Mouse (Mus musculus) G1E (cell line): ENCODE measurements around the gene Zc3h13. TPM values are rescaled to one million over a fixed set of nuclear protein-coding genes. Genes with fewer than 3 reads are reported as not detected.
A peak's percentile ranks its signal among the peaks of the same experiment; 100 is the strongest.

Experiments
- ATAC-seq: 2 replicates; pipeline ENCODE4 v1.8.0; 2016; ENCODE audit warnings: mild to moderate bottlenecking; ENCODE audit not compliant: insufficient number of reproducible peaks, poor library complexity, low FRiP score, severe bottlenecking; ENCODE audit errors: extremely low read depth
- DNase-seq: peaks from one replicate; pipeline ENCODE4 v3.0.0; 2012; ENCODE audit warnings: low spot score
- H3K27me3 ChIP-seq: 2 replicates; pipeline ENCODE4 v1.6.1; 2012; ENCODE audit warnings: mild to moderate bottlenecking, low read length, inconsistent platforms; ENCODE audit not compliant: insufficient read depth
- H3K36me3 ChIP-seq: replicated peaks from 2 replicates; pipeline ENCODE3; 2012; ENCODE audit warnings: mild to moderate bottlenecking, inconsistent platforms
- H3K4me1 ChIP-seq: 2 replicates; pipeline ENCODE4 v1.6.1; 2012; ENCODE audit warnings: low read depth, low read length, inconsistent platforms, mixed read lengths; ENCODE audit not compliant: insufficient read depth
- H3K4me3 ChIP-seq: 2 replicates; pipeline ENCODE4 v1.5.1; 2012; ENCODE audit warnings: low read depth, mild to moderate bottlenecking, inconsistent platforms, low read length, moderate library complexity, mixed read lengths
- H3K9me3 ChIP-seq: replicated peaks from 2 replicates; pipeline ENCODE4 v1.6.1; 2012; ENCODE audit warnings: inconsistent platforms
- CTCF ChIP-seq: IDR thresholded peaks from 2 replicates; pipeline ENCODE4 v1.5.1; 2012; ENCODE audit warnings: low read depth, low read length, inconsistent platforms, mixed read lengths
- GATA1 ChIP-seq: IDR thresholded peaks from 2 replicates; pipeline ENCODE4 v1.6.1; 2012; ENCODE audit warnings: borderline replicate concordance, low read length, inconsistent platforms, mixed read lengths
- GATA2 ChIP-seq: IDR thresholded peaks from 2 replicates; pipeline ENCODE4 v1.6.1; 2012; ENCODE audit warnings: low read depth, low read length, inconsistent platforms, borderline replicate concordance
- POLR2AphosphoS5 ChIP-seq: IDR thresholded peaks from 2 replicates; pipeline ENCODE4 v1.6.1; 2012; ENCODE audit warnings: low read depth, low read length, inconsistent platforms; ENCODE audit not compliant: insufficient replicate concordance
- TAL1 ChIP-seq: conservative IDR thresholded peaks from 2 replicates; pipeline ENCODE4 v1.6.1; 2012; ENCODE audit warnings: low read depth, low read length, inconsistent platforms, mixed read lengths
- polyA plus RNA-seq: library from polyadenylated mRNA; stranded (reverse); fragments of >175 nt; gene quantifications from 2 replicates; pipeline ENCODE4 v1.2.3, GENCODE M21; 2012
- total RNA-seq, 2 experiments: library from RNA; stranded (forward) in 1 of 2; stranded (reverse) in 1 of 2; fragments of 200-1000 nt in 1 of 2; fragments of >200 nt in 1 of 2; fragmentation: Nextera tagmentation in 1 of 2; gene quantifications; 2 replicates each; pipeline ENCODE4 v1.2.3; 2014 to 2017

Gene Zc3h13
- total and polyA plus RNA-seq, 3 experiments = 17.3 to 47.4 (median 22.4) TPM

DNA sequence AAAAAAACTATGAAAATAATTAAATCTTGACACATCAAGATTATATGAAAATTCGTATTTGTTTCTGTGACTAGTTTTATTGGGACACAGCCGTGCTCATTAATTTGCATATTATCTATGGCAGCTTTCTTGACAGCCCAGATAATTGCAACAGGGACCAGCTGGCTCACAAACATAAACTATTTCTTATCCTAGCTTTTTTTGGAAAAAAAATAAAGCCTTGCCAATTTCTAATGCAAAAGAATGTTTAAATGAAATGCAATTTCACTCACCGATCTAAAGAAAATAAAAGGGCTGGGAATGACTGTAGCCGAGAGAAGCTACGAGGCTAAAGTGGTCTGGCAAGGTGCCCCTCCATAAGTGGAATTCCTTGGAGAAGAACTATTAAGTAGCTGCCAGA, 3.8 kb upstream of the Zc3h13 start:
- no peak for TF ChIP-seq POLR2AphosphoS5
- TF ChIP-seq GATA2 = no peak
- no peak for TF ChIP-seq CTCF
- no peak for TF ChIP-seq TAL1
- no peak for TF ChIP-seq GATA1
- no peak overlapping the region for H3K4me3 ChIP-seq
- H3K9me3 ChIP-seq = no peaks in the 10 kb centered on the region
- ATAC-seq (no peak), DNase-seq (no peak)
- H3K4me1 ChIP-seq = peaks cover 8% of the 10 kb centered on the region
- H3K36me3 ChIP-seq = no peaks in the 10 kb centered on the region
- peaks cover 15% of the 10 kb centered on the region; the same call in 1 of the 2 replicates for H3K27me3 ChIP-seq

DNA sequence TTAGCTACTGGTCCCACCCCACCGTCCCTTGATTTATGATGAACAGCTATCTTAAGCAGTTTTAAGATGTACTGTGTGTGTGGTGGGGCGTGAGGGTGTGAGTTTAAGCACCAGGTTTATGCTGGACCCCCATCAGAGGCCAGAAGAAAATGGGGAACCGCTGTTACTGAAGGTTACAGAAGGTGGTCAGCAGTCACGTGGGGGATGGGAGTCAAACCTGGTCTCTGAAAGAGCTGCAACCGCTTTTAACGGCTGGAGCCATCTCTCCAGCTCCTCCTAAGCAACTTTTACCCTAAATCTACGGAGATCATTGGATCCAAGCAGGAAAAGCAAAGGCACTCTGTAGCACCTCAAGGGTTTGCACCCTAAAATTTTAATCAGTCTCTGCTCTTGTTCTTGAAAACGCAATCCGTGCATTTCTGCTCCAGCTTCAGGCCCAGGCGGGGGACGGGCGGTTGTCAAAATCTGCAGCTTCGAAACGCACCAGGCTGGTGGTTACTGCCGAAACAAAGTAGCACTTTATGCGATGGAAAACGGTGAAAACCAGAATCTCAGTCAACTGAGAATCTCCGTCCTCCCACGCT, 472 bp upstream of the Zc3h13 start:
- Histone ChIP-seq H3K9me3 (no peaks in the 10 kb centered on the region), H3K4me3 (peak overlapping the region; percentile 98), H3K36me3 (peaks cover 5% of the 10 kb centered on the region), H3K4me1 (peaks cover 12% of the 10 kb centered on the region), H3K27me3 (peaks cover 5% of the 10 kb centered on the region; the same call in 1 of the 2 replicates)
- DNase-seq (no peak), ATAC-seq (no peak)
- TF ChIP-seq POLR2AphosphoS5 (no peak), GATA1 (no peak), CTCF (no peak), GATA2 (no peak), TAL1 (no peak)

GRCm38 (mm10) chr14:75301081-75301480, 16.9 kb downstream of the Zc3h13 start:
- no peaks in the 10 kb centered on the region for H3K9me3 ChIP-seq
- no peak for DNase-seq
- H3K36me3 ChIP-seq = peaks cover 19% of the 10 kb centered on the region
- H3K4me1 ChIP-seq = no peaks in the 10 kb centered on the region
- no peak for TF ChIP-seq CTCF
- no peak for TF ChIP-seq POLR2AphosphoS5
- TF ChIP-seq GATA1 = no peak
- no peak for TF ChIP-seq TAL1
- TF ChIP-seq GATA2 = no peak
- H3K27me3 ChIP-seq = no peaks in the 10 kb centered on the region
- ATAC-seq = no peak
- H3K4me3 ChIP-seq = no peak overlapping the region

DNA sequence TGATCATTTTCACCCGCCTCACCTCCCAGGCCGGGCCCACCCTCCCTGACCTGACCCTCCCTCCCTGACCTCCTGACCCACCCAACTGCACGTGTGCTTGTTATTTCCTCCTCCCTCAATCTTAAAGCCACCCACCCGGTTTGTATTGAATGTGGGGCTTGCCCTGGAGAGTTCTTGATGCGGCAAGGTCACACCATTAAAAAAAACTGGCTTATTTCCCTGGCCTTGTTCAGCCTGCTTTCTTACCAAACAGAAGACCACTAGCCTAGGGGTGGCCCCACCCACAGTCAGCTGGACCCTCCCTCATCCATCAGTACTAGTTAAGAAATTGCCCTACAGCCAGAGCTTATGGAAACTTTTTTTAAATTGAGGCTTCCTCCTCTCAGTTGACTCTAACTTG, 19.6 kb downstream of the Zc3h13 start:
- Histone ChIP-seq H3K36me3 (peaks cover 14% of the 10 kb centered on the region), H3K4me3 (no peak overlapping the region), H3K4me1 (no peaks in the 10 kb centered on the region), H3K9me3 (no peaks in the 10 kb centered on the region), H3K27me3 (no peaks in the 10 kb centered on the region)
- DNase-seq = no peak
- no peak for TF ChIP-seq GATA2
- no peak for TF ChIP-seq CTCF
- TF ChIP-seq POLR2AphosphoS5 = no peak
- TF ChIP-seq TAL1 = no peak
- TF ChIP-seq GATA1 = no peak
- ATAC-seq = no peak

DNA sequence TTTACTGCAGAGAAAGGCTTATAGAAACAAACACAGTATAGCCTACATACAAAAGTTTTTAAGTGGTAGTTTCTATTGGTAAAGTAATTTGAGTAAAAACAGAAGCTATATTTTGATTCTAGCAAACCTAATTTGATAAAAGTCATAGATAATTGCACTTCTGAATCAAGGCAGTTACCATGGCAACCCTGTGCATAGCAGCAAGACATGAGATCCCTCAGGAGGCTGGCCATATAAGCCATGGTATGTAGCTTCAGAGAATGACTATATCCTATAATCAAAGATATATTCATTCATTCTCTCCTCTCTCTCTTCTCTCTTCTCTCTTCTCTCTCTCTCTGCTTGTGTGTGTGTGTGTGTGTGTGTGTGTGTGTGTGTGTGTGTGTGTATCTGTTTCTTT, 23.7 kb downstream of the Zc3h13 start:
- ATAC-seq = no peak
- H3K4me1 ChIP-seq = no peaks in the 10 kb centered on the region
- no peaks in the 10 kb centered on the region for H3K27me3 ChIP-seq
- H3K36me3 ChIP-seq = peaks cover 21% of the 10 kb centered on the region
- H3K4me3 ChIP-seq = no peak overlapping the region
- H3K9me3 ChIP-seq = no peaks in the 10 kb centered on the region
- no peak for DNase-seq
- TF ChIP-seq GATA2 = no peak
- no peak for TF ChIP-seq CTCF
- no peak for TF ChIP-seq POLR2AphosphoS5
- no peak for TF ChIP-seq GATA1
- no peak for TF ChIP-seq TAL1

DNA sequence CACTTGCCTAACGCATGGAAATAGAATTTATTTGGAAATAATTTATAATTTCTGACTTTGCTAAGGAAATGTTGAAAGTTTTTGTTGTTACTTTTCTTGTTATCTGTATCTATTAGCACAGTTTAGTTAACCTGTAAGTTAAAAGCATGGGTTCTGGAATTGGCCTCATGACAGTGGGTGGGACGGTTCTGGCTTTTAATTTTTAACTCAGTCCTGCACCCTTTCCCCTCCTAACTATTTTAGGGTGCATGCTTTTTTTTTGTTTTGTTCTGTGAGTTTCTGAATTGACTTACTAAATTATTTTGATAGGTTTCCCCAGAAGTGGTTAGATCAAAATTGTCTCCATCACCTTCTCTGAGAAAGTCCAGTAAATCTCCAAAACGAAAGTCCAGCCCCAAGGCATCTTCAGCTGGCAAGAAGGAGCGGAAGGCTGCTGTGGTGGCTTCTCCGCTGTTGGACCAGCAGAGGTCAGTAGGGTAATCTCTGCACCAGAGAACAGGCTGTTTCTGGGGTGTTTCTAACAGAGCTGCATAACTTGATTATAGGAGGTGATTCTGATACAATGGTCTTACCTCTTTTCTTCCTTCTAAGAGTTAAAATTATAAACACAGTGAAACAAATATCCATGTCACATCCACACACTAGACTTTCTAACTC, 25.3 kb downstream of the Zc3h13 start:
- H3K4me1 ChIP-seq = no peaks in the 10 kb centered on the region
- no peak for ATAC-seq
- no peak for DNase-seq
- peaks cover 20% of the 10 kb centered on the region for H3K36me3 ChIP-seq
- no peaks in the 10 kb centered on the region for H3K9me3 ChIP-seq
- TF ChIP-seq GATA1 (no peak), TAL1 (no peak), POLR2AphosphoS5 (no peak), GATA2 (no peak), CTCF (no peak)
- H3K4me3 ChIP-seq = no peak overlapping the region
- H3K27me3 ChIP-seq = no peaks in the 10 kb centered on the region
